Mouse (Mus musculus): ENCODE results near the gene Psat1.

The Psat1 gene

DNA sequence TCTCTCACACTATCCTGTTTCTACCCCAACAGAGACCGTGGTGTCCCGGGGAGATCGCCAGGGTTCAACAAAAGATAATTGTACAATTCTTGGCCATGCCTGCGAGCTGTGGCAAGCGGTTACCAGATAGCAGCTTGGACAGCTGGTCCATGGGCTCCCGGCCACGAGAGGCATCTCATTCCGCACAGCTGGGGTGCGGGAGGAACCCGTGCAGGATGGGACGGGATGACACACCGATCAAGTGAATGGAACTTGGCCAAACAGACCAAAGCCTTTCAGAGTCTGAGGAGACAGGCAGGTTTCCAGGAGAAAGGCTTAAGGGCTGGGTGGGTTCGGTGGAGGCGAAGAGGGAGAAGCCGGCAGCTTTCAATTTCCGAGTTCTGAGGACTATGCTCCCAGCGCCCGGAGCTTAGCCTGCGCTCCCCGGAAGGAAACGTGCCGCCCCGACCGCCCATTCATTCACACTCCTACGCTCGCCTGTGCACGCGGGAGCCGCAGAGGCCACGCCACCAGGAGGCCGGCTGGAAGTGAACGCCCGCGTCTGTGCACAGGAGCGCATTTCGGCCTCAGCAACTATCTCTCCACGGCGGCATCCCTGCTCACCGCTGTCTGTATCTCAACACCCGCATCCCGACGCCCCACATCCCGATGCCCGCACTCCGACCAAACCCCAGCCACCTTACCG is 22.8 kb downstream of the Psat1 start:
- peak; percentile 77 for ATAC-seq (ENCODE audit: low TSS enrichment)

GRCm38 (mm10) chr19:15923426-15923825 is 23.7 kb downstream of the Psat1 start:
- ATAC-seq (ENCODE audit: low TSS enrichment): no peak

DNA sequence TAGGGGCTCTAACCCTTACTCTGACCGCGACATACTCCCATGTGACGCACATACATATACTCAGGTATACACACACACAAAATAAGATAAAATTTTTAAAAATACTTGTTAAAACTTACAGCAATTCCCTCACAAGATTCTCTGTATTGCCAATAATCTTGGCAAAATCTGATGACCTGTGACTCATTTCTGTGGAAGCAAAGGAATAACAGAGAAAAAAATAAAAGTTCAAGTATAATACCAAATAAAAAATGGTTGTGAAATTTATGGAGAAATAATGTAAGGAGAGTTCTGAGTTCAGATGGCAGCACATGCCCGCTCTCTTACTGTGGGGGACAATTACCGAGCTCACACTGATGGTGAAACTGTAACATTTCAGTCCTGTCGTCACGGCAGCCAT is 27.8 kb downstream of the Psat1 start:
- no peak for ATAC-seq (ENCODE audit: low TSS enrichment)

DNA sequence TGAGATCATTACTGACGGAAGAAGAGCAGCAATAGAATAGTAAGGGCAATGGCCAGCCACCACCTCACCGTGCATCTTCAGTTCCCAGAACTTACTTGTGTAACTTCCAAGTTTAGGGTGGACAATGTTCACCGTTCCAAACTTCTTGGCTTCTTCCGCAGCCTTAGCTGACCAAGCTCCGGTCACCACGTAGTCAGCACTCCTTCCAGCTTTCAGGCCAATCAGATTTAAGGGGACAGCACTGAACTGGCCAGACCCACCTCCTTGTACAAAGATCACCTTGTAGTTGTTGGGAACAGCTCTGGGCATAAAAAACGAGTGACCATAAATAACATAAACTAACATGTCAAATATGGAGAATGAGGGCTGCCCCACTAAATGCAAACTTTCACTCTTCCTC is 29.0 kb downstream of the Psat1 start:
- no peak for ATAC-seq (ENCODE audit: low TSS enrichment)

DNA sequence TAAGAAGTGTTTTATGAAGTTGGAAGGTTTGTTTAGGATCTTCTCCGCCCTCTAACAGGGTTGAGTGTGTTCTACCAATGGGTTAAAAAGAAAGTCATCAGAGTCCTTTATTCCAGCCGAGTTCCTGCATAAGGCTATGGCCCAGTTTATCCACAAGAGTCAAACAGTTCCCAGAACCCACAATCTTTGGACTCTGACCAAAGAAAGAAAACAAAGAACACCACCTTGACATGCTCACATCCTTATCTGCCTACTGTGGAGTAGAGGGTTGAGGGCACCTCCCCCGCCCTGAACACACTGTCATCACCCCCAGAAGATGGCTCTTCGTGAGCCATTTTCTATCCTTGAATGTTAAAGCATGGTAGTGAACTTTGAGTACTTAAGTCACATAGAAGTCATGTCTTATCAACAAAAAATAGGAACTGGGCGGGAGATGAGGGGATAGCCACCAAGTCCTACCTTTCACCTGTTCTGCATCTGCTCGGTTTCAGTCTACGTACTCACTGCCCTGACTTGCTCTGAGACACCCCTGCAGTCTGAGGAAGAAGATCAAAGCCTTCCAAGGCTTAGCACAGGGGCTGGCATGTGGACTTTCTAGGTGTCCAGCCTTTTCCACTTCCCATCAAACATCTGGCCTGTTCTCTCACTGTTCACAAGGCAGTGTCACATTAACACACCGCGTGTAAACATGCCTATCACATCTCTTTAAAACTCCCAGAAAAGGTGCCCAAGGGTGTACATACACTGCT is 33.7 kb downstream of the Psat1 start:
- no peak for ATAC-seq (ENCODE audit: low TSS enrichment)

GRCm38 (mm10) chr19:15911441-15911840 is 35.7 kb downstream of the Psat1 start:
- ATAC-seq (ENCODE audit: low TSS enrichment): no peak

GRCm38 (mm10) chr19:15910987-15911386 is 36.1 kb downstream of the Psat1 start:
- no peak for ATAC-seq (ENCODE audit: low TSS enrichment)

GRCm38 (mm10) chr19:15910488-15910887 is 36.6 kb downstream of the Psat1 start:
- no peak for ATAC-seq (ENCODE audit: low TSS enrichment)

GRCm38 (mm10) chr19:15908016-15908415 is 39.1 kb downstream of the Psat1 start:
- ATAC-seq (ENCODE audit: low TSS enrichment): no peak

- no peak for ATAC-seq (ENCODE audit: low TSS enrichment)
Observed at GRCm38 (mm10) chr19:15904734-15905133, 42.4 kb downstream of the Psat1 start.

DNA sequence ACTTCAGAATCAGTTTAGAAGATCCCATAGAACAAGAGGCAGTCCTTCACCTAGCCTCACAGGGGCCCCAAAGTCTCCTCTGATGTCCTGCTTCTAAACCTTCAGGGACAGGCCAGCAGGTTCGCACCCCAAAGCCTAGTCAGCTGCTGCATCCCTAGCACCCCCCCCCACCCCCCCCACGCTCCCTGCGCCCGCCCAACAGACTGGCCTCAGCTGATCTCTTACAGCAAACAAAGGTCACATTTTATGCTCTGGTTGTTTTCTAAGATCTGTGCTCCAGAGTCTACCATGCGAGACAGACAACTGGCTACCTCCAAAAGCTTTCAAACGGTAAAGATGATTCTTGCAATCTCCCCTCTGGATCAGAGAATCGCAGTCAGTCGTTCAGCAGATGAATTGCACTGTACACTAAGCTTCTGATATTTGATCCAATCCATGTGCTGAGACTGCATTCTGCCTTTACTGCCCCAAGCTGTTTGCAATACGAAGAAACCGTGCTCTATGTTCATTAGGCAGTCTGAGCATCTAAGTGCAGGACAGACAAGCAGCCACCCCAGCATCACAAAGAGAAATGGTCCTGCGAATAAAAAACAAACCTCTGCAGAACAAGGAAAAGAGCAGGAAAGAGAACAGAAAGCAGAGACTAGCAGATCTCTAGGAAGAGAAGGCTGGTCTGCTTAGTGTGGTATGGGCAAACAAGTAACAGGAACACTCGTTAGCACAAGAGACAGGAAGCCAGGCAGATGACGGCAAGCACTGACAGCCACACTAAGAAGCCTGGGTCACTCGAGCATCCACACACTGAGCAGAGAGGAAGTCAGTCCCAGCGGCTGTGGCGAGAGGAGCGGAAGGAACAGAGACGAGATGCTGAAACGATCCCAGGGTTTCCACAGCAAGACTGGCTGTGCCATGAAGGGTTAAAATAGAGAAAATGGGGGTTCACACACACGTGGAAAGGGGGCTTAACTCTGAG is 43.3 kb downstream of the Psat1 start:
- ATAC-seq (ENCODE audit: low TSS enrichment): no peak

- no peak for ATAC-seq (ENCODE audit: low TSS enrichment)
Observed at GRCm38 (mm10) chr19:15895681-15896080, 51.5 kb downstream of the Psat1 start.

DNA sequence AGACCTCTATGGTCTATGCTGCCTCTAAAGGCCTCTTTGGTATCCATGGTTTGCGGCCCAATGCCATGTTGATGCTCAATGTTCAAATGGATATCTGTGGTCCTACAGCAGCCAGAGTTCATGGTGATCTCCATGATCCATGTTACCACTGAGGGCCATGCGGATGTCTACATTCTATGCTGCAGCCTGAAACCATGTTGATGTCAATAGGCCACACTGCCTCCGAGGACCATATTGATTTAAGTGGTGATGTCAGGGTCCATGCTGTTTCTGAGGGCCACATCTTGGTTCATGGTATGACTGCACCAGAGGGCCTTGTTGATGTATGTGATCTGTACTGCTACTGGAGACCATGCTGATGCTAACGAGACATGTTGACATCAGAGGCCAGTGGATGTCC is 55.0 kb downstream of the Psat1 start:
- ATAC-seq (ENCODE audit: low TSS enrichment): no peak

DNA sequence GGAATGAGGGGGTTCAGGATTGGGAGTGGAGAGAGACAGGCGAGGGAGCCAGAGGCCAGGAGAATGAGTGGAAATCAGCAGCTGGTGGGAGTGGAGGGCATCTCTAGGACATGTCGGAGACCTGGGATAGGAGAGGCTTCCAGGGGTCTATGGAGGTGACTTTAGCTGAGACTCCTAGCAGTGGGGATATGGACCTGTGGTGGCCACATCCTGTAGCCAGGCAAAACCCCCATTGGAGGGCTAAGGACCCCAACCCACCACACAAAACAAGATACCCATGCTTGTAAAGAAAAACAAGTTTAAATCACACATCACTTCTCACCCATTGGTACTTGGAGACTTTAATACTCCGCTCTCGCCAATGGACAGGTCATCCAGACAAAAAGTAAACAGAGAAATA is 58.7 kb downstream of the Psat1 start:
- ATAC-seq (ENCODE audit: low TSS enrichment): no peak

DNA sequence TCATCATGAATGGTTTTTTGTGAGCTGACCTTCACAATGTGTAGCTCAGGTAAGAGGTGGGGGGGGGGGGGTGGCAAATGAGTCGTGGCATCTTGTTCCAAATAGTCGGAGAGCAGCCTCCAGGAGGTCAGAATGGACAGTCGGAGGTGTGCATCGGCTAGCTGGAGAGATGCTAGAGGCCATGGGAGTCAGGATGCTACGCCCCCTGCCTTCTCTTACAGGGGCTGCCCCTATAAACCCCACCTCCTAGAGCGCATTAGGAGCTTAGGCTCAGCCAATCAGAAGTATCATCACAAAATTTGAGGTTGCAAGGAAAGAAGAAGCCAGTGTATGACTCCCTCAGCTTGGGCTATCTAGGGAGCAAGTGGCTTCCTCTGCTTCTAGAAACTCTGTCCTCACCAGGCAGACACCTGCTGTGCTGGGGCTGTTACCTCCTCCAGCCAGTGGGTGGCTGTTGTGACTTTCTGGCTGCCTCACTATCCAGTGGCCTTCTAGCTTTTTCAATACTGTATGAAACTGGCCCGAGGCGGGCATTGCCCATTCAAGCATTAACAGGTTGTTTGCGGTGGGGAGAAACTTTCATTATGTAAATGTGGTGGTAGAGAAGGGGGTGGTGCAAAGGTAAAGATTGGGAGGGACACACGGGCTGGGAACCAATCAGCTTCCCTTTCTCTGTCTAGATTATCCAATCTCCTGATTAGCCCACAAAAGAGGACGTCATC is 64.3 kb downstream of the Psat1 start:
- no peak for ATAC-seq (ENCODE audit: low TSS enrichment)

DNA sequence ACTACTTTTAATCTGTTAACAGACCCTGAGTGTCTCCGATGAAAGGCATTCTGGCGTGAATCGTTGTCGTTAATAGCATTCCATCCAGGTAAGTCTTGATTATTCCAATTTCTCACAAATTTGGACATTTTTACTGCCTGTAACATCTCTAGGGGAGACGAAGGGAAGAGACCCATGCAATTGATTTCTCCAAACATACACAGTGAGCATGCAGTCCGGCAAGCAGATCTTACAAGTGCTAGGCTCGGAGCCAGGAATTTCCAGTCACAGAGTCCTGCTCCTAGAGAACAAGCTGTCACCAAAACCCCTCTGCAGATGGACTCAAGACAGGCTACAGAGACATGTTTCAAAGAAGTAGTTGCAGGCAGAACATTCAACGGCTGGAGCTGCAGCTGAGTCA is 66.4 kb downstream of the Psat1 start:
- no peak for ATAC-seq (ENCODE audit: low TSS enrichment)

DNA sequence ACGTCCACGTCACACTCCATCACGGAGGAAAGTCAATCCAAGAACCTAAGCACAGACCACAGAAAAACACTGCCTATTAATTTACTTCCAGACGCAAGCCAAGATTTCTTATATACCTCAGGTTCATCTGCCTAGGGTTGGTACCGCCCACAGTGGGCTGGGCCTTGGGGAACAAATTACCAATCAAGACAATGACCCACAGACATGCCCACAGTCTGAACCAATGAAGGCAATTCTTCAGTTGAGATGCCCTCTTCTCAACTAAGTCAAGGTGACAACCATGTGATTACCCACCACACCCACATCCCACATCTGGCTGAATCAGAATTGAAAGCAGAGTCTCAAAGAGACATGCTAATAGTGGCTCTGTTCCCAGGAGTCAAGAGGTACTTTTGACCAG is 67.9 kb downstream of the Psat1 start:
- no peak for ATAC-seq (ENCODE audit: low TSS enrichment)

DNA sequence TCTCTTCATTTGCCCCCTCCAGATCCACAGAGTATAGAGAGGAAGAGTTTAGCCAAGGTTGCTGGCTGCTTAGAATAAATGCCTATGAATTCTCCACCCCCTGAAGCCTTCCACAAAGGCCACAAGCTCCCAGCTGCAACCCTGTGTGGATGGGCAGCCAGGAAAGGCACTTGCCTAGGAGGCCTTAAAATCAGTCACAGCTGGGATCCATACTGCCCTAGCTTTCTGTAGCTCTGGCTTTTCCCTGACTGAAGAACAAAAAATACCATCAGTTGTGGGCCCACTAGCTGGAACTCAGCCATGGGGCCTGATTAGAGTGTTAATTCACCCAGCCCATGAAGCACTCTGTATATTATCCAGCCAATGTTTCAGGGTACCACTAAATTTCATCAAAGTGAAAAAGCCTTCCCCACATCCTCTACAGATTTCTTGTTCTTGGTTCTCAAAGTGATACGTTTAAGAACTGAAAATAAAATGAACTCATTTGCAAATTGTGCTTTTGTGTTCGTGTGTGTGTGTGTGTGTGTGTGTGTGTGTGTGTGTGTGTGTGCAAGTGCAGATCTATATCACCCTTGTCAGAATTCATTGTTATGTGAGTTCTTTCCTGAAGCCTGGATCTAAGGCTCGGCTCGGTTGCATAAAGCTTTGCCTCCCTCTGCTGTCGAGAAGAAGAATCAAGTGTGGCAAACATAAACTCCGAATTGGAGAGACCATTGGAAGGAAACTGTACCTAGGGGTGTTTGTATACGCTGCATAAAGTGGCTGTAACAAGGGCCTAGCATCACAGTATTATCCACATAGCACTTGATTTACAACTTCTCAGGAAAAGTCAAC is 78.1 kb downstream of the Psat1 start:
- peak; percentile 90 for ATAC-seq (ENCODE audit: low TSS enrichment)

DNA sequence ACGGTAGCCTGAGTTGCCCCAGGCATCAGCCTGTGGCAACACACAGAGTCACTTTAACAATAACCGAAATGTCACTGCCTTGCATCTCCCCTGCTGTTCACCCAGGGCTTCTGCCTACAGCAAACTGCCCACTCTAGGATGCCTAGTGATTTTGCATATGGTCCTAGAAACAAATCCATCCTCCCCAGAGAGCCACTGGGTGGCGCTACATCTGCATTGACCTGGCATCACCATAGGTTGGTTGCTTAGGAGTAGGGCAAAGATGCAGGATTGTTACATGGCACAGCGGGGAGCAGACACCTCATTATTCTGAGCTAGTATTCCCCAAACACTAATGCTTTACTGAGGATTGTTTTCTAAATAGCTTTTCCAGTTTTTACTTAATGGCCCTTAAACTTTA is 80.3 kb downstream of the Psat1 start:
- no peak for ATAC-seq (ENCODE audit: low TSS enrichment)

GRCm38 (mm10) chr19:15866126-15866525 is 81.0 kb downstream of the Psat1 start:
- no peak for ATAC-seq (ENCODE audit: low TSS enrichment)

- ATAC-seq (ENCODE audit: low TSS enrichment): no peak
Observed at GRCm38 (mm10) chr19:15865431-15865830, 81.7 kb downstream of the Psat1 start.

All from frontal cortex, adult (tissue).